Mouse (Mus musculus): Measurements from ENCODE around the gene Gm36210. TPM values are rescaled to one million over a fixed set of nuclear protein-coding genes. Genes with fewer than 3 reads are reported as not detected.

Gm36210 gene
- polyA plus RNA-seq (2014; fragmentation: Nextera tagmentation; extraction: Ambion mirVana) = not detected in 2 replicates

GRCm38 (mm10) chr7:4906466-4906950 lies at the start of gene Gm36210:
Gene Gm36210, minus strand, starts transcription at chr7:4906516.
- Histone ChIP-seq H3K9me3 (ENCODE audit: control insufficient read depth, low read depth, low read length) (no peaks in the 10 kb centered on the region; the same call in 1 of the 2 replicates), H3K4me3 (ENCODE audit: low read depth, low read length) (no peak within 1 kb of the TSS), H3K4me2 (replicated peaks; ENCODE audit: low read depth, low read length) (no peak within 1 kb of the TSS), H3K36me3 (ENCODE audit: control insufficient read depth, insufficient read depth, low read length) (no peaks in the 10 kb centered on the region), H3K9ac (replicated peaks; ENCODE audit: low read depth, low read length) (no peak within 1 kb of the TSS), H3K27ac (ENCODE audit: low read length) (no peak within 1 kb of the TSS), H3K4me1 (ENCODE audit: control insufficient read depth, insufficient read depth, low read length) (no peaks in the 10 kb centered on the region), H3K27me3 (ENCODE audit: control insufficient read depth, insufficient read depth, low read length) (no peaks in the 10 kb centered on the region)
- no peak for ATAC-seq (ENCODE audit: insufficient number of reproducible peaks, insufficient read depth, low FRiP score, low read depth)
- WGBS = 71% methylated on average over 10 of the region's 10 CpGs

GRCm38 (mm10) chr7:4953815-4954445 lies 47.6 kb upstream of the Gm36210 start:
- ATAC-seq (ENCODE audit: insufficient number of reproducible peaks, insufficient read depth, low FRiP score, low read depth) = no peak
- no peaks in the 10 kb centered on the region for H3K9me3 ChIP-seq (ENCODE audit: control insufficient read depth, low read depth, low read length)
- no peaks in the 10 kb centered on the region for H3K36me3 ChIP-seq (ENCODE audit: control insufficient read depth, insufficient read depth, low read length)

GRCm38 (mm10) chr7:4950561-4951342 lies 44.4 kb upstream of the Gm36210 start:
- H3K36me3 ChIP-seq (ENCODE audit: control insufficient read depth, insufficient read depth, low read length) = no peaks in the 10 kb centered on the region
- H3K27me3 ChIP-seq (ENCODE audit: control insufficient read depth, insufficient read depth, low read length) = no peaks in the 10 kb centered on the region
- no peak overlapping the region for H3K27ac ChIP-seq (ENCODE audit: low read length)
- H3K9me3 ChIP-seq (ENCODE audit: control insufficient read depth, low read depth, low read length) = no peaks in the 10 kb centered on the region
- H3K4me2 ChIP-seq (replicated peaks; ENCODE audit: low read depth, low read length) = no peak overlapping the region
- H3K9ac ChIP-seq (replicated peaks; ENCODE audit: low read depth, low read length) = no peak overlapping the region
- WGBS = 81% methylated on average over 19 of the region's 19 CpGs
- ATAC-seq (ENCODE audit: insufficient number of reproducible peaks, insufficient read depth, low FRiP score, low read depth) = no peak
- no peak overlapping the region for H3K4me3 ChIP-seq (ENCODE audit: low read depth, low read length)
- no peaks in the 10 kb centered on the region for H3K4me1 ChIP-seq (ENCODE audit: control insufficient read depth, insufficient read depth, low read length)

More at GRCm38 (mm10) chr7:4953815-4954445, 47.6 kb upstream of the Gm36210 start:
- Histone ChIP-seq H3K9ac (replicated peaks; ENCODE audit: low read depth, low read length) (no peak overlapping the region), H3K27me3 (ENCODE audit: control insufficient read depth, insufficient read depth, low read length) (no peaks in the 10 kb centered on the region), H3K4me1 (ENCODE audit: control insufficient read depth, insufficient read depth, low read length) (no peaks in the 10 kb centered on the region), H3K27ac (ENCODE audit: low read length) (no peak overlapping the region), H3K4me2 (replicated peaks; ENCODE audit: low read depth, low read length) (no peak overlapping the region), H3K4me3 (ENCODE audit: low read depth, low read length) (no peak overlapping the region)
- 16% methylated on average over 10 of the region's 10 CpGs for WGBS

- 39% methylated on average over 6 of the region's 6 CpGs for WGBS
- no peaks in the 10 kb centered on the region for H3K36me3 ChIP-seq (ENCODE audit: control insufficient read depth, insufficient read depth, low read length)
- H3K4me1 ChIP-seq (ENCODE audit: control insufficient read depth, insufficient read depth, low read length) = no peaks in the 10 kb centered on the region
- no peak overlapping the region for H3K4me3 ChIP-seq (ENCODE audit: low read depth, low read length)
- ATAC-seq (ENCODE audit: insufficient number of reproducible peaks, insufficient read depth, low FRiP score, low read depth) = no peak
- no peak overlapping the region for H3K9ac ChIP-seq (replicated peaks; ENCODE audit: low read depth, low read length)
- H3K9me3 ChIP-seq (ENCODE audit: control insufficient read depth, low read depth, low read length) = no peaks in the 10 kb centered on the region
- H3K4me2 ChIP-seq (replicated peaks; ENCODE audit: low read depth, low read length) = no peak overlapping the region
- H3K27me3 ChIP-seq (ENCODE audit: control insufficient read depth, insufficient read depth, low read length) = no peaks in the 10 kb centered on the region
- no peak overlapping the region for H3K27ac ChIP-seq (ENCODE audit: low read length)
Observed at GRCm38 (mm10) chr7:4948386-4948785, 42.1 kb upstream of the Gm36210 start.

GRCm38 (mm10) chr7:4947855-4948254 lies 41.5 kb upstream of the Gm36210 start:
- Histone ChIP-seq H3K27ac (ENCODE audit: low read length) (no peak overlapping the region), H3K36me3 (ENCODE audit: control insufficient read depth, insufficient read depth, low read length) (no peaks in the 10 kb centered on the region), H3K4me2 (replicated peaks; ENCODE audit: low read depth, low read length) (no peak overlapping the region), H3K9me3 (ENCODE audit: control insufficient read depth, low read depth, low read length) (no peaks in the 10 kb centered on the region), H3K9ac (replicated peaks; ENCODE audit: low read depth, low read length) (no peak overlapping the region), H3K27me3 (ENCODE audit: control insufficient read depth, insufficient read depth, low read length) (no peaks in the 10 kb centered on the region), H3K4me1 (ENCODE audit: control insufficient read depth, insufficient read depth, low read length) (no peaks in the 10 kb centered on the region), H3K4me3 (ENCODE audit: low read depth, low read length) (no peak overlapping the region)
- 41% methylated on average over 2 of the region's 2 CpGs for WGBS
- no peak for ATAC-seq (ENCODE audit: insufficient number of reproducible peaks, insufficient read depth, low FRiP score, low read depth)

- Histone ChIP-seq H3K9ac (replicated peaks; ENCODE audit: low read depth, low read length) (no peak overlapping the region), H3K4me1 (ENCODE audit: control insufficient read depth, insufficient read depth, low read length) (no peaks in the 10 kb centered on the region), H3K4me2 (replicated peaks; ENCODE audit: low read depth, low read length) (peak overlapping the region; percentile 30; the same call in 1 of the 2 replicates), H3K9me3 (ENCODE audit: control insufficient read depth, low read depth, low read length) (no peaks in the 10 kb centered on the region), H3K4me3 (ENCODE audit: low read depth, low read length) (no peak overlapping the region), H3K27me3 (ENCODE audit: control insufficient read depth, insufficient read depth, low read length) (no peaks in the 10 kb centered on the region), H3K27ac (ENCODE audit: low read length) (no peak overlapping the region), H3K36me3 (ENCODE audit: control insufficient read depth, insufficient read depth, low read length) (no peaks in the 10 kb centered on the region)
- 16% methylated on average over 15 of the region's 15 CpGs for WGBS
- peak; percentile 85 for ATAC-seq (ENCODE audit: insufficient number of reproducible peaks, insufficient read depth, low FRiP score, low read depth)
Observed at GRCm38 (mm10) chr7:4943223-4943815, 37.0 kb upstream of the Gm36210 start.

- no peaks in the 10 kb centered on the region for H3K27me3 ChIP-seq (ENCODE audit: control insufficient read depth, insufficient read depth, low read length)
- no peak overlapping the region for H3K4me3 ChIP-seq (ENCODE audit: low read depth, low read length)
- no peaks in the 10 kb centered on the region for H3K36me3 ChIP-seq (ENCODE audit: control insufficient read depth, insufficient read depth, low read length)
- 48% methylated on average over 5 of the region's 5 CpGs for WGBS
- H3K9ac ChIP-seq (replicated peaks; ENCODE audit: low read depth, low read length) = no peak overlapping the region
- no peak for ATAC-seq (ENCODE audit: insufficient number of reproducible peaks, insufficient read depth, low FRiP score, low read depth)
- H3K4me2 ChIP-seq (replicated peaks; ENCODE audit: low read depth, low read length) = no peak overlapping the region
- H3K9me3 ChIP-seq (ENCODE audit: control insufficient read depth, low read depth, low read length) = no peaks in the 10 kb centered on the region
- no peaks in the 10 kb centered on the region for H3K4me1 ChIP-seq (ENCODE audit: control insufficient read depth, insufficient read depth, low read length)
- no peak overlapping the region for H3K27ac ChIP-seq (ENCODE audit: low read length)
Observed at GRCm38 (mm10) chr7:4942673-4943072, 36.4 kb upstream of the Gm36210 start.

- Histone ChIP-seq H3K4me3 (ENCODE audit: low read depth, low read length) (no peak overlapping the region), H3K9me3 (ENCODE audit: control insufficient read depth, low read depth, low read length) (no peaks in the 10 kb centered on the region), H3K36me3 (ENCODE audit: control insufficient read depth, insufficient read depth, low read length) (no peaks in the 10 kb centered on the region), H3K27ac (ENCODE audit: low read length) (no peak overlapping the region), H3K4me1 (ENCODE audit: control insufficient read depth, insufficient read depth, low read length) (no peaks in the 10 kb centered on the region), H3K9ac (replicated peaks; ENCODE audit: low read depth, low read length) (no peak overlapping the region), H3K27me3 (ENCODE audit: control insufficient read depth, insufficient read depth, low read length) (no peaks in the 10 kb centered on the region), H3K4me2 (replicated peaks; ENCODE audit: low read depth, low read length) (no peak overlapping the region)
- 18% methylated on average over 9 of the region's 9 CpGs for WGBS
- ATAC-seq (ENCODE audit: insufficient number of reproducible peaks, insufficient read depth, low FRiP score, low read depth) = peak; percentile 64; the same call in 1 of the 2 replicates
Observed at GRCm38 (mm10) chr7:4940068-4940479, 33.8 kb upstream of the Gm36210 start.
